Mouse (Mus musculus): ENCODE data around the gene Ank3. TPM values are rescaled to one million over a fixed set of nuclear protein-coding genes. Genes with fewer than 3 reads are reported as not detected.

The Ank3 gene
- total and polyA plus RNA-seq, 2 experiments: 2.9 to 31.0 TPM

GRCm38 (mm10) chr10:69690961-69691451 lies 292.4 kb downstream of the Ank3 start:
- H3K9ac ChIP-seq (ENCODE audit: low read depth, low read length): no peak overlapping the region
- WGBS: 60% methylated on average over 6 of the region's 6 CpGs
- TF ChIP-seq CTCF (IDR thresholded peaks at IDR 0.05; ENCODE audit: low read depth, low read length) (no peak), POLR2A (IDR thresholded peaks at IDR 0.05; ENCODE audit: extremely low read depth, insufficient read depth, low read length) (no peak)
- 0 out of 2 replicates have a peak, but pooled peaks cover 2% of the 10 kb centered on the region for H3K4me1 ChIP-seq (ENCODE audit: control insufficient read depth, insufficient read depth, low read length)
- H3K79me2 ChIP-seq (ENCODE audit: control insufficient read depth, insufficient read depth, low read length): no peaks in the 10 kb centered on the region
- no peaks in the 10 kb centered on the region for H3K27me3 ChIP-seq (ENCODE audit: control insufficient read depth, insufficient read depth, low read length)
- H3K27ac ChIP-seq (replicated peaks; ENCODE audit: insufficient read depth, low read depth, low read length): no peak overlapping the region
- H3K4me3 ChIP-seq (ENCODE audit: insufficient read depth, low read depth, low read length): no peak overlapping the region
- DNase-seq (ENCODE audit: extremely low read depth, low read depth, low spot score): no peak
- H3K36me3 ChIP-seq (ENCODE audit: control insufficient read depth, insufficient read depth, low read length): no peaks in the 10 kb centered on the region

- no peak overlapping the region for H3K9ac ChIP-seq (ENCODE audit: low read depth, low read length)
- DNase-seq (ENCODE audit: extremely low read depth, low read depth, low spot score): no peak
- no peak overlapping the region for H3K27ac ChIP-seq (replicated peaks; ENCODE audit: insufficient read depth, low read depth, low read length)
- WGBS: 91% methylated on average over 9 of the region's 9 CpGs
- H3K4me1 ChIP-seq (ENCODE audit: control insufficient read depth, insufficient read depth, low read length): no peaks in the 10 kb centered on the region
- no peaks in the 10 kb centered on the region for H3K27me3 ChIP-seq (ENCODE audit: control insufficient read depth, insufficient read depth, low read length)
- H3K79me2 ChIP-seq (ENCODE audit: control insufficient read depth, insufficient read depth, low read length): no peaks in the 10 kb centered on the region
- no peaks in the 10 kb centered on the region for H3K36me3 ChIP-seq (ENCODE audit: control insufficient read depth, insufficient read depth, low read length)
- no peak for TF ChIP-seq CTCF (IDR thresholded peaks at IDR 0.05; ENCODE audit: low read depth, low read length)
- TF ChIP-seq POLR2A (IDR thresholded peaks at IDR 0.05; ENCODE audit: extremely low read depth, insufficient read depth, low read length): no peak
- no peak overlapping the region for H3K4me3 ChIP-seq (ENCODE audit: insufficient read depth, low read depth, low read length)
Measured at GRCm38 (mm10) chr10:69696019-69696418, 297.4 kb downstream of the Ank3 start.

- Histone ChIP-seq H3K9ac (ENCODE audit: low read depth, low read length) (no peak overlapping the region), H3K4me3 (ENCODE audit: insufficient read depth, low read depth, low read length) (no peak overlapping the region), H3K79me2 (ENCODE audit: control insufficient read depth, insufficient read depth, low read length) (no peaks in the 10 kb centered on the region), H3K36me3 (ENCODE audit: control insufficient read depth, insufficient read depth, low read length) (no peaks in the 10 kb centered on the region), H3K27ac (replicated peaks; ENCODE audit: insufficient read depth, low read depth, low read length) (no peak overlapping the region), H3K4me1 (ENCODE audit: control insufficient read depth, insufficient read depth, low read length) (no peaks in the 10 kb centered on the region), H3K27me3 (ENCODE audit: control insufficient read depth, insufficient read depth, low read length) (no peaks in the 10 kb centered on the region)
- 88% methylated on average over 1 of the region's 1 CpGs for WGBS
- TF ChIP-seq CTCF (IDR thresholded peaks at IDR 0.05; ENCODE audit: low read depth, low read length) (no peak), POLR2A (IDR thresholded peaks at IDR 0.05; ENCODE audit: extremely low read depth, insufficient read depth, low read length) (no peak)
- DNase-seq (ENCODE audit: extremely low read depth, low read depth, low spot score): no peak
Measured at GRCm38 (mm10) chr10:69698699-69699098, 300.1 kb downstream of the Ank3 start.

GRCm38 (mm10) chr10:69701226-69701625 lies 302.7 kb downstream of the Ank3 start:
- H3K36me3 ChIP-seq (ENCODE audit: control insufficient read depth, insufficient read depth, low read length): no peaks in the 10 kb centered on the region
- H3K79me2 ChIP-seq (ENCODE audit: control insufficient read depth, insufficient read depth, low read length): no peaks in the 10 kb centered on the region
- H3K4me1 ChIP-seq (ENCODE audit: control insufficient read depth, insufficient read depth, low read length): no peaks in the 10 kb centered on the region
- H3K9ac ChIP-seq (ENCODE audit: low read depth, low read length): no peak overlapping the region
- no peak overlapping the region for H3K27ac ChIP-seq (replicated peaks; ENCODE audit: insufficient read depth, low read depth, low read length)
- DNase-seq (ENCODE audit: extremely low read depth, low read depth, low spot score): no peak
- WGBS: 63% methylated on average over 4 of the region's 4 CpGs
- no peaks in the 10 kb centered on the region for H3K27me3 ChIP-seq (ENCODE audit: control insufficient read depth, insufficient read depth, low read length)
- TF ChIP-seq CTCF (IDR thresholded peaks at IDR 0.05; ENCODE audit: low read depth, low read length) (no peak), POLR2A (IDR thresholded peaks at IDR 0.05; ENCODE audit: extremely low read depth, insufficient read depth, low read length) (no peak)
- no peak overlapping the region for H3K4me3 ChIP-seq (ENCODE audit: insufficient read depth, low read depth, low read length)

- H3K79me2 ChIP-seq (ENCODE audit: control insufficient read depth, insufficient read depth, low read length): no peaks in the 10 kb centered on the region
- no peak overlapping the region for H3K27ac ChIP-seq (replicated peaks; ENCODE audit: insufficient read depth, low read depth, low read length)
- WGBS: 49% methylated on average over 17 of the region's 17 CpGs
- H3K9ac ChIP-seq (ENCODE audit: low read depth, low read length): no peak overlapping the region
- DNase-seq (ENCODE audit: extremely low read depth, low read depth, low spot score): no peak
- H3K27me3 ChIP-seq (ENCODE audit: control insufficient read depth, insufficient read depth, low read length): no peaks in the 10 kb centered on the region
- no peaks in the 10 kb centered on the region for H3K4me1 ChIP-seq (ENCODE audit: control insufficient read depth, insufficient read depth, low read length)
- H3K36me3 ChIP-seq (ENCODE audit: control insufficient read depth, insufficient read depth, low read length): no peaks in the 10 kb centered on the region
- no peak overlapping the region for H3K4me3 ChIP-seq (ENCODE audit: insufficient read depth, low read depth, low read length)
- TF ChIP-seq CTCF (IDR thresholded peaks at IDR 0.05; ENCODE audit: low read depth, low read length) (no peak), POLR2A (IDR thresholded peaks at IDR 0.05; ENCODE audit: extremely low read depth, insufficient read depth, low read length) (no peak)
Measured at GRCm38 (mm10) chr10:69705806-69706768, 307.5 kb downstream of the Ank3 start.

Measured in liver, adult 2 months (tissue).